Mouse (Mus musculus): ENCODE results near the gene Vezf1. TPM values are rescaled to one million over a fixed set of nuclear protein-coding genes. Genes with fewer than 3 reads are reported as not detected.

Gene Vezf1
- polyA plus RNA-seq, 1 experiment from 2014 or later = 56.0 TPM

DNA sequence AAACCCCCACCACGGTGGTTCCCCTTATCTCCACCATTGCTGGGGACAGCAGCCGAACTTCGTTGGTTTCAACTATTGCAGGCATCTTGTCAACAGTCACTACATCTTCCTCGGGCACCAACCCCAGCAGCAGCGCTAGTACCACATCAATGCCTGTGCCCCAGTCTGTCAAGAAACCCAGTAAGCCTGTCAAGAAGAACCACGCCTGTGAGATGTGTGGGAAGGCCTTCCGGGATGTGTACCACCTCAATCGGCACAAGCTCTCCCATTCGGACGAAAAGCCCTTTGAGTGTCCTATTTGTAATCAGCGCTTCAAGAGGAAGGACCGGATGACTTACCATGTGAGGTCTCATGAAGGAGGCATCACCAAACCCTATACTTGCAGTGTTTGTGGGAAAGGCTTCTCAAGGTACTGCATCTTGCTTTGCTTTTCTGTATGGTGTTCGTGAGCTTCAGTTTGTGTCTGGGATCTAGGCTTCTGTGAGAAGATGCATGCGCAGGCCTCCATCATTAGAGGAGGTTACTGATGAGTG, 5.3 kb downstream of the Vezf1 start:
- ATAC-seq (ENCODE audit: insufficient number of reproducible peaks, insufficient read depth, low FRiP score, low TSS enrichment, low read depth) = no peak
- Histone ChIP-seq H3K4me2 (no peak overlapping the region), H3K4me1 (replicated peaks) (peaks cover 28% of the 10 kb centered on the region), H3K4me3 (replicated peaks) (no peak overlapping the region), H3K9ac (replicated peaks) (no peak overlapping the region), H3K9me3 (no peaks in the 10 kb centered on the region), H3K27me3 (no peaks in the 10 kb centered on the region), H3K27ac (no peak overlapping the region), H3K36me3 (peaks cover 53% of the 10 kb centered on the region)
- 87% methylated on average over 14 of the region's 14 CpGs for WGBS

DNA sequence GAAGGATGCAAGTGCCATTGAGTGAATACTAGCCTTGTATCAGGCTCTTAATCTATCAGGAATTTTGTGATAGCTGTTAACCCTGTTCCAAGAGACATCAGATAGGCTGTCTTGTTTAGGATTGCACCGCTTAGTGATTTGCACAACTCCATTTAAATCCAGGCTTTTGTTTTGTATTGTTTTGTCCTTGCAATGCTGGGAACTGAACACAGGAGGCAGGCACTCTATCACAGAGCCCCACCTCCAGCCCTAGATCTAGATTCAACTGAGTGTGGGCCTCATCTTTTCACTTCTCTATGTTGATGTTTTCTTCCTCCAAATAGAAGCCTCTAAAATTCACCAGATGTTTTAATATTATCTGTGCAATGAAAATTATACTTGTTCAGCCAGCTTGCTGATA, 7.6 kb downstream of the Vezf1 start:
- Histone ChIP-seq H3K36me3 (peaks cover 75% of the 10 kb centered on the region), H3K27me3 (no peaks in the 10 kb centered on the region), H3K9me3 (no peaks in the 10 kb centered on the region), H3K9ac (replicated peaks) (no peak overlapping the region), H3K27ac (no peak overlapping the region), H3K4me1 (replicated peaks) (peaks cover 18% of the 10 kb centered on the region), H3K4me2 (no peak overlapping the region), H3K4me3 (replicated peaks) (no peak overlapping the region)
- ATAC-seq (ENCODE audit: insufficient number of reproducible peaks, insufficient read depth, low FRiP score, low TSS enrichment, low read depth) = no peak
- 95% methylated on average over 1 of the region's 1 CpGs for WGBS

DNA sequence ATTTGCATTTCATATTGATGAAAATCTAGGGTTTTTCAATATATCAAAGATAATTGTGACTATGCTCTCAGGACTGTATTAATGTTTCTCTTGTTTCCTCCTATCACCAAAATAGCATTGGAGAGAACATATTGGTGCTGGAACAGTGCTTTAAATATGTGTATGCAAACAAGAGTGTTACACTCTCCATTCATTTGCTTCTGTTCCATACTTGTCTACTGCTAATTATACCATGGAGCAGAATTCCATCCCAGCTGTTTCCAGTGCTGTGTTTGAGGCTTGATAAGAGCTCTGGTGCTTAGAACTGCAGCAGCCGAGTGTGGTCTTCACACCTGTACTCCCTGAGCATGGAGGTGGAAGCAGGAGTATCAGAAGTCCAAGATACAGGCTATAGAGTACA, 8.3 kb downstream of the Vezf1 start:
- Histone ChIP-seq H3K4me3 (replicated peaks) (no peak overlapping the region), H3K27ac (no peak overlapping the region), H3K27me3 (no peaks in the 10 kb centered on the region), H3K9ac (replicated peaks) (no peak overlapping the region), H3K4me1 (replicated peaks) (peaks cover 11% of the 10 kb centered on the region), H3K9me3 (no peaks in the 10 kb centered on the region), H3K36me3 (peaks cover 82% of the 10 kb centered on the region), H3K4me2 (no peak overlapping the region)
- no peak for ATAC-seq (ENCODE audit: insufficient number of reproducible peaks, insufficient read depth, low FRiP score, low TSS enrichment, low read depth)
- WGBS = 78% methylated on average over 1 of the region's 1 CpGs

DNA sequence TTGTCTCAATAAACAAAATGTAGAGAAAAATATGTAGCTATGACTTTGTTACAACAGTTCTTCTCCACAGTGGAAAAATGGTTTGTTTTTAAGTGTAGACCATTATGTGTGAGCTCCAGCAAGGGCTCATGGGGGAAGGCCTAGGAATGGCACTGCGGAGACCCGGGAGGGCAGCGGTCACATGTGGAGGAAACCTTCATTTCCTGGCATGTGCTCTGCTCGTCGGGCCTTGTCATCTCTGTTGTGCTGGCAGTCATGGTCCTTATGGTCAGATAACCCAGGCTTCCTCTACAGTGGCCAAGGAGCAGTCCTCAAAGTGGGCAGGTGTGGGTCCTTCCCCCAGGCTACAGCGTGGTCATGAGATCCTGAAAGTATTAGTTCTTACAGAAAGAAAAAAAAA, 15.6 kb downstream of the Vezf1 start:
- 76% methylated on average over 6 of the region's 6 CpGs for WGBS
- H3K9me3 ChIP-seq = no peaks in the 10 kb centered on the region
- no peak for ATAC-seq (ENCODE audit: insufficient number of reproducible peaks, insufficient read depth, low FRiP score, low TSS enrichment, low read depth)
- H3K36me3 ChIP-seq = peaks cover 64% of the 10 kb centered on the region
- H3K9ac ChIP-seq (replicated peaks) = no peak overlapping the region
- peaks cover 13% of the 10 kb centered on the region for H3K4me1 ChIP-seq (replicated peaks)
- H3K27ac ChIP-seq = no peak overlapping the region
- H3K4me2 ChIP-seq = no peak overlapping the region
- no peaks in the 10 kb centered on the region for H3K27me3 ChIP-seq
- H3K4me3 ChIP-seq (replicated peaks) = no peak overlapping the region

DNA sequence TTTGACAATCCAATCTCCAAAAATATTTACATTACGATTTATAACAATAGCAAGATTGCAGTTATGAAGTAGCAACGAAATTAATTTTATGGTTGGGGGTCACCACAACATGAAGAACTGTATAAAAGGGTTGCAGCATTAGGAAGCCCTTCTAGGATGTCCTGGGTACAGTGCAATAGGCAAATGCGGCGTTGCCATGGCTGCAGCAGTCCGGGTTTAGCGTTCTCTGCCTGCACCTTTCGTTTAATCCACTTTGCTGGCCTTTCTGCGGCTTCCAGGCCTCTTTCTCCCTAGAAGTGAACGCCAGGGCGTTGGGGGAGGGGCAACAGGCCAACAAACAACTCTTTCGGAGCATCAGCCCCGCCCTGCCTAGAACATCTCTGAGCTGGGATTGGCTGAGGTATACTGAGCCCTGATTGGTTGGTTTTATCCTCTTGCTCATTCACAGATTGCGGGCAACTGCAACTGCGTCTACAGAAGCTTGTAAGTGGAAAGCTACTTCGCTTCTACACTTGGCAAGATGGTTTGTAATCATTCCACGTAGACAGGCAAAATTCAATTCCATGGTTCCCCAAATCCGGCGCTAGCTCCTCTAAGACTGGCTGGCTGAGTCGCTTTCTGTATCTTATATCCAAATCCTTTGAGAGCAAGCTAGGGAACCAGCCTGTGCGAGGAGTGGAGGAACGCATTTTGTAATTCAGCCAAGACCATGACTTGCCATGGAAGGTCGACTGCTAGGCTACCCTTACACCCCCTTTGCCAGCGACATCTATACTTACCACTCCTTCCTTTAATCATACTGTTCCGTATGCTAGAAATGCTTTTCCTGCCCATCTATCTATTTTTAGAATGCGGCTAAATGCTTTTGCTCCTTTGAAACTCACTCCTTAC, 18.9 kb downstream of the Vezf1 start:
- WGBS = 8% methylated on average over 25 of the region's 25 CpGs
- Histone ChIP-seq H3K4me1 (replicated peaks) (peaks cover 13% of the 10 kb centered on the region), H3K9ac (replicated peaks) (peak overlapping the region; percentile 37; the same call in 1 of the 2 replicates), H3K9me3 (no peaks in the 10 kb centered on the region), H3K4me3 (replicated peaks) (peak overlapping the region; percentile 31), H3K27me3 (no peaks in the 10 kb centered on the region), H3K27ac (peak overlapping the region; percentile 74), H3K4me2 (peak overlapping the region; percentile 62), H3K36me3 (peaks cover 31% of the 10 kb centered on the region)
- ATAC-seq (ENCODE audit: insufficient number of reproducible peaks, insufficient read depth, low FRiP score, low TSS enrichment, low read depth) = peak; percentile 97

DNA sequence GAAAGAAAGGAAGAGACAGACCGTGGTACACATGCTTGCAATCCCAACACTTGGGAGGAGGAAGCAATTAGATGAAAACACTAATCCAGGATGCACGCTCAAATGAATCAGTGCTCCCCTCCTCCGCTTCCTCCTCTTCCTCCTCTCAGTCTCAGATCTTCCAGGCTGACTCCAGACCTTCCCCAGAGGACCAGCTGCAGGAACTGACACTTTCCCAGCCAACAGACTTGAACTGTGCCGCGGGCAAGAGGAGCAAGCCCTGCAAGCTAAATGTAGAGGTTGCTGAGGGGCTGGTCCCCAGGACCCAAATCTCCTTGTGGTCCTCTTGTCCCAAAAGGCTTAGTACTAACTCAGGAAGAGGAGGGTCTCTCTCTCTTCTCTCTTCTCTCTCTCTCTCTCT, 21.1 kb downstream of the Vezf1 start:
- no peak for ATAC-seq (ENCODE audit: insufficient number of reproducible peaks, insufficient read depth, low FRiP score, low TSS enrichment, low read depth)
- H3K9ac ChIP-seq (replicated peaks) = no peak overlapping the region
- peaks cover 12% of the 10 kb centered on the region for H3K36me3 ChIP-seq
- H3K27ac ChIP-seq = no peak overlapping the region
- no peak overlapping the region for H3K4me2 ChIP-seq
- no peaks in the 10 kb centered on the region for H3K9me3 ChIP-seq
- H3K4me3 ChIP-seq (replicated peaks) = no peak overlapping the region
- 66% methylated on average over 5 of the region's 5 CpGs for WGBS
- H3K4me1 ChIP-seq (replicated peaks) = peaks cover 13% of the 10 kb centered on the region
- H3K27me3 ChIP-seq = no peaks in the 10 kb centered on the region

DNA sequence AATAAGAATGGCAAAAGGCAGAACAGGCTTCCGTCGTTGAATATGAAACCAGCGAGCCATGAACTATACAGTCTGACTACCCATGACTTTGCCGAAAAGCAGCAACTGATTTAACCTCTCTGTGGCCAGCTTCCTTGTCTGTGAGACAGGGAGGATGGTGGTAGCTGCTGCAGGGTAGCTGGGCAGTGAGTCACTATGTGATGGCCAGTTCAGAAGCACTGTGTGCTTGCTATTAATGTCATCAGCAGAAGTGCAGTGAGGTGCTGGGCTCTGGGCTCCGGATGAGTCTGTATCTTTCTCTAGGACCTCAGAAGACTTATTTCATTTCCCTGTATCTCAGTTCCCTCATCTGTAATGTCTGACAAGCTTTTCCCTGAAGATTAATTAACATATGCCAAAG, 22.2 kb downstream of the Vezf1 start:
- no peak overlapping the region for H3K27ac ChIP-seq
- H3K9ac ChIP-seq (replicated peaks) = no peak overlapping the region
- H3K4me1 ChIP-seq (replicated peaks) = peaks cover 13% of the 10 kb centered on the region
- ATAC-seq (ENCODE audit: insufficient number of reproducible peaks, insufficient read depth, low FRiP score, low TSS enrichment, low read depth) = no peak
- H3K4me3 ChIP-seq (replicated peaks) = no peak overlapping the region
- 0 out of 2 replicates have a peak, but pooled peaks cover under 1% of the 10 kb centered on the region for H3K36me3 ChIP-seq
- 81% methylated on average over 5 of the region's 5 CpGs for WGBS
- no peaks in the 10 kb centered on the region for H3K9me3 ChIP-seq
- H3K27me3 ChIP-seq = no peaks in the 10 kb centered on the region
- H3K4me2 ChIP-seq = no peak overlapping the region

DNA sequence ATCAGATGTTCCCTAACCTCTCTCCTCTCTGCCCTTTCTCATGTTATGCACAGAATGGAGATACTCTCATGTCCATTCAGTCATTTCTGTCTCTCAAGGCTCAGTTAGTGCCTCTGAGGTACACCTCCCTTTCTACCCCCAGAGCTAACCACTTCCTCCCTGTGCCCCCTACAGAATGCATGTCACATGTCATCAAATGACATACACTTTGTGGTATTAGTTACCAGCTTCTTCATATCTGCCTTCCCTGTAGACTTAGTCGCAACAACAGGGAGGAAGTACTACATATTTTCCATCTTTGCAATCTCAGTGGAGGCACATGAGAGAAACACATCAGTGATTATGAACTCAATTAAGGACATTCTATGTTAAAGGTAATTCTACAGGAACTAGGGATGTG, 23.9 kb downstream of the Vezf1 start:
- peaks cover 6% of the 10 kb centered on the region for H3K4me1 ChIP-seq (replicated peaks)
- WGBS = 85% methylated on average over 1 of the region's 1 CpGs
- ATAC-seq (ENCODE audit: insufficient number of reproducible peaks, insufficient read depth, low FRiP score, low TSS enrichment, low read depth) = no peak
- H3K27me3 ChIP-seq = no peaks in the 10 kb centered on the region
- no peaks in the 10 kb centered on the region for H3K36me3 ChIP-seq
- H3K4me2 ChIP-seq = no peak overlapping the region
- no peak overlapping the region for H3K4me3 ChIP-seq (replicated peaks)
- no peak overlapping the region for H3K9ac ChIP-seq (replicated peaks)
- no peak overlapping the region for H3K27ac ChIP-seq
- H3K9me3 ChIP-seq = no peaks in the 10 kb centered on the region

DNA sequence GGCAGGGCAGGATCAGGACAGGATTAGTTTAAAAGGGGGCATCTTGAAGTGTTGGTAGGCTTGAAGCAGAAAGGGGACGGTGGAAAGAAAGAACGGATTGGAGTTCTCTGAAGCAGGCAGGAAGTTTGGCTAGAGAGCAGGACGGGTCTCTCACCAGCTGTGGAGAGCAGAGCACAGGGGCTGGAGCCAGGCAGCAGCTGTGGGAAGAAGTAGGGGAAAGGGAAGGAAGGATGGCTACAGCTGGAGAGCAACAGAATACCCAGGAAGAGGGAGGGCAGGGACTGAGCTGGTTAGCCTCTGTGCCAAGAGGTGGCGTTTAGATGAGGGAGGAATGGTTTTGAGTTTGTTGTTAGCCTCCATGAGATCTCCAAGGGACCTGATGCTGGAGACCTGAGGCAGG, 29.1 kb downstream of the Vezf1 start:
- ATAC-seq (ENCODE audit: insufficient number of reproducible peaks, insufficient read depth, low FRiP score, low TSS enrichment, low read depth) = no peak
- Histone ChIP-seq H3K36me3 (peaks cover 2% of the 10 kb centered on the region; the same call in 1 of the 2 replicates), H3K4me1 (replicated peaks) (peaks cover 30% of the 10 kb centered on the region), H3K4me2 (no peak overlapping the region), H3K4me3 (replicated peaks) (no peak overlapping the region), H3K27me3 (peaks cover 16% of the 10 kb centered on the region), H3K9me3 (no peaks in the 10 kb centered on the region), H3K9ac (replicated peaks) (no peak overlapping the region), H3K27ac (0 out of 2 replicates have a peak overlapping the region, but pooled peaks have one; percentile 12)
- 18% methylated on average over 4 of the region's 4 CpGs for WGBS

DNA sequence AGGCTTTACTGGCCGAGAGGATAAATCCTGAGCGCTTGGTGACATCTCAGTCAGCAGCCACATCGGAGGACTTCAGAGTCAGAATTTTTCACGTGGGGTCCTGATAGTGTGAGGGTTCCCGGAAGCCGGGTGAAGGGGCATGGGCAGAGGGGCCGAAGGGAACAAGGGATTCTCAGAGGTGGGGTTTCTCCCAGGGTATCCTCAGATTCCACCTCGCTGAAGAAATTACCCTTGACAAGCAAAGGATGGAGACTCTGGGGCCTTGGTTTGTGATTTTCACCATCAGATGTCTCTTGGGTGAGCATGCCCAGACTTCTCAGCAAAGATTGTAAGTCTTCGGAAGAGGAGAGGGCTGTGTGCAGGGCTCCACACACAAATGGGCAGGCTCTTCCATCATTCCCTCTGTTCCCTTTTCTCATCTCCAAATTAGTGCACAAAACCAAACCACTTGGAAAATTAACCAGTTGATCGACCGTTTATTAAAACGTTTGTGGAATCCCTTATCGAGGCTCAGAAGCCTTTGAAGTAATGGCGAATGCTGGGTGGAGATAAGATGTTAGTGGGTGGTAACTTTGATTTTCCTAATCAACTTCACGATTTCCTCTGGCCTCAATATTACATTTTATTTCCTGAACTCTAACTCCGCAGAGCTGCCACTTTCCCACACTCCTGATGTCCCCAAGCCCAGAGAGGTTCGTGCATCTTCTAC, 30.1 kb downstream of the Vezf1 start, which contains the start of gene Cuedc1:
TSS of gene Cuedc1 (plus strand) at position 38 of the 709 bp plus-strand sequence.
- Histone ChIP-seq H3K4me2 (peak within 1 kb of the TSS; percentile 83), H3K4me1 (replicated peaks) (peaks cover 30% of the 10 kb centered on the region), H3K4me3 (replicated peaks) (peak within 1 kb of the TSS; percentile 87), H3K36me3 (peaks cover 2% of the 10 kb centered on the region; the same call in 1 of the 2 replicates), H3K9me3 (no peaks in the 10 kb centered on the region), H3K27ac (peak within 1 kb of the TSS; percentile 90), H3K27me3 (peaks cover 16% of the 10 kb centered on the region), H3K9ac (replicated peaks) (peak within 1 kb of the TSS; percentile 96)
- ATAC-seq (ENCODE audit: insufficient number of reproducible peaks, insufficient read depth, low FRiP score, low TSS enrichment, low read depth) = no peak
- 30% methylated on average over 17 of the region's 17 CpGs for WGBS

All from limb, embryonic 12.5 days (tissue).